Mouse (Mus musculus) lung, adult 2 months (tissue): ENCODE data around the gene Zswim1. TPM values are rescaled to one million over a fixed set of nuclear protein-coding genes. Genes with fewer than 3 reads are reported as not detected.

ENCODE experiments used
- DNase-seq: peaks from one replicate; pipeline ENCODE4 v3.0.0; 2022
- H3K4me1 ChIP-seq: fragments of 200-500 bp; 2 replicates; pipeline ENCODE4 v1.6.1; 2011; ENCODE audit warnings: low read length; ENCODE audit not compliant: control insufficient read depth, insufficient read depth
- H3K4me3 ChIP-seq: fragments of 200-500 bp; replicated peaks from 2 replicates; pipeline ENCODE3; 2011; ENCODE audit warnings: low read depth, mild to moderate bottlenecking, control low read depth, low read length; ENCODE audit errors: extremely low read depth
- CTCF ChIP-seq: fragments of 200-500 bp; IDR thresholded peaks from 2 replicates; pipeline ENCODE4 v1.5.1; 2011; ENCODE audit warnings: mild to moderate bottlenecking, low read length, control low read depth; ENCODE audit not compliant: insufficient read depth
- POLR2A ChIP-seq: fragments of 200-500 bp; IDR thresholded peaks from 2 replicates; pipeline ENCODE4 v1.6.1; 2011; ENCODE audit warnings: low read depth, mild to moderate bottlenecking, control low read depth, low read length, borderline replicate concordance; ENCODE audit errors: extremely low read depth
- WGBS: fragments of 180-500 bp; shearing (Covaris S2); methylation state at CpG from one replicate; pipeline ENCODE4 v1.1.7; 2018; 5-methylcytosine and 5-hydroxymethylcytosine counted together
- polyA plus RNA-seq: library from polyadenylated mRNA; depleted of rRNA; stranded (reverse); fragments of >200 nt; gene quantifications from 2 replicates; pipeline ENCODE4 v1.2.3, GENCODE M21; 2012

Gene Zswim1
- polyA plus RNA-seq, 1 experiment: 9.8 TPM

DNA sequence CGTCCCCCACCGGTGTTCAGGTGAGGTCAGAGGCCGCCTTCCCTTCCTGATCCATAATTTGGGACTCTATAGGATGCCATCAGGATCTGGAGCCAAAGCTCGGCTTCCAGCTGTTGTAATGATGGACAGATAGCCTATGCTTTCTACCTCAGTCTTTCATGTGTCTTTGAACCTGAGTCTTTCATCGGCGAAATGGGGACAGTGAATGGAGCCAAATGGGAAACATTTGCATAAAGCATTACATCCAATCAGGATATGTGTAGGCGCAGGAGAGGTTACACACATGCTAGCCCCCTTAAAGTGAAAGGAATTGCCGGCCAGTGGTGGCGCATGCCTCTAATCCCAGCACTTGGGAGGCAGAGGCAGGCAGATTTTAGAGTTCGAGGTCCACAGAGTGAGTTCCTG, 697 bp downstream of the Zswim1 start:
- peak overlapping the region; percentile 93 for H3K4me3 ChIP-seq
- TF ChIP-seq POLR2A: no peak
- WGBS: under 1% methylated on average over 10 of the region's 10 CpGs
- no peak for DNase-seq
- no peaks in the 10 kb centered on the region; the same call in 1 of the 2 replicates for H3K4me1 ChIP-seq

DNA sequence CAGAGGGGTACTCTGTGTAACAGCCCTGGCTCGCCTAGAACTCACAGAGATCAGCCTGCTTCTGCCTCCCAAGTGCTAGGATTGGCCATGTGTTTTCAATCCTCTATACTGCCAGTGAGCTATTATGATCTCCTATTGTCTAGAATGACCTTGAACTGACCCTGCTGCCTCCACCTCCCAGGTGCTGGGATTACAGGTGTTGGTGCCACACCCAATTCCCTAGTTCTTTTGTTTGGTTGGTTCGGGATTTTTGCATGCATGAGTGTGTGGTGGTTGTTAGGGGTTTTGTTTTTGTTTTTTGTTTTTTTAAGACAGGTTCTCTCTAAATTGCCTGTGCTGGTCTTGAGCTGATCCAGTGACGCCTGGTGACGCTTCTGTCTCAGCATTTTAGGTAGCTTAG, 1.5 kb downstream of the Zswim1 start:
- H3K4me1 ChIP-seq: no peaks in the 10 kb centered on the region; the same call in 1 of the 2 replicates
- no peak for DNase-seq
- no peak overlapping the region for H3K4me3 ChIP-seq
- TF ChIP-seq POLR2A (no peak), CTCF (no peak)
- 87% methylated on average over 4 of the region's 4 CpGs for WGBS

DNA sequence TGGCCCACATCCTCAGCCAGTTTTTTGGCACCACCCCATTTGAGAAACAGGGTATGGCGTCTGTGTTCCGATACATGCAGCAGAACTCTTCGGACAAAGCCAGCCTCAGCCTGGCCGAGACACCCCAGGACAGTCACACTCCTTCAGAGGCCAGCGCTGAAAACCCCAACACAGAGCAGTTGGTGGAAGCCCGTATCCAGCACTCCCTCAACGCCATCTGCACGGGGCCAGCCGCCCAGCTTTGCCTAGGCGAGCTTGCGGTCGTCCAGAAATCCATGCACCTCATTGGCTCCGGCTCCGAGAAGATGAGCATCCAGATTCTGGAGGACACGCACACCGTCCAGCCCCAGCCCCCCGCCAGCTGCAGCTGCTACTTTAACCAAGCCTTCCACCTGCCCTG, 3.0 kb downstream of the Zswim1 start:
- Histone ChIP-seq H3K4me3 (no peak overlapping the region), H3K4me1 (no peaks in the 10 kb centered on the region; the same call in 1 of the 2 replicates)
- DNase-seq: no peak
- WGBS: 94% methylated on average over 17 of the region's 17 CpGs
- no peak for TF ChIP-seq CTCF
- TF ChIP-seq POLR2A: no peak

DNA sequence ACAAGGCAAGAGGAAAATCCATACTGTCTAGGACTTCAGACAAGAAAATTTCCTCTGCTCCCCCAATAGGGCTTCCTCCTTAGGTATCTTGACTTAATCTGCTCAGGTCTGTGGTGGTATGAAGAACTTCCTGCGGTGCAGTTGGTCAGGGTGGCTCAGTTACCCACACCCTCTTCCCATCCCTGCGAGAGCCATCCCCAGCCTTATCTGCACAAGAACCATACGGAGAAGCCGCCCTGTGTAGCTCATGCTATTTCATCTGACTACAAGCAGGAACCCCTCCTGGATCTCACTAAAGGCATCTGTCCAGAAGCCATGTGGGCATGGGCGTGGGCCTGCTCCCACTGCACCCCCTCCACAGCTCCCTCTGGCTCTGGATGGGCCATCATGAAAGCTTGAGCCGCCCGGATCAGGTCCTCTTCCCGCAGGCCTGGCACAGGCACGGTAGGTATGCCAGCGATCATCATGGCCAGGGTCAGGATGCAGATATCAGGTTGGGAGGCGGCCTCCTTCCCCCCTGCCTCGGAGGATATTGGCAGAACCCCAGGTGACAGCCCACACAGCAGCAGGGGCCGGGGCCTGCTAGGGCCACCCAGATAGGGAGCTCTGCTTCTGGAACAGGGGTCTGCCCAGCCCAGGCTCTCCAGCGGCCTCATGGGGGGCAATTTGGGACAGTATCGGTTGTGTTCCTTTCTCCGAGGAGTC, 4.8 kb downstream of the Zswim1 start:
- DNase-seq: no peak
- no peak overlapping the region for H3K4me3 ChIP-seq
- 84% methylated on average over 16 of the region's 16 CpGs for WGBS
- TF ChIP-seq CTCF (no peak), POLR2A (no peak)
- no peaks in the 10 kb centered on the region for H3K4me1 ChIP-seq

DNA sequence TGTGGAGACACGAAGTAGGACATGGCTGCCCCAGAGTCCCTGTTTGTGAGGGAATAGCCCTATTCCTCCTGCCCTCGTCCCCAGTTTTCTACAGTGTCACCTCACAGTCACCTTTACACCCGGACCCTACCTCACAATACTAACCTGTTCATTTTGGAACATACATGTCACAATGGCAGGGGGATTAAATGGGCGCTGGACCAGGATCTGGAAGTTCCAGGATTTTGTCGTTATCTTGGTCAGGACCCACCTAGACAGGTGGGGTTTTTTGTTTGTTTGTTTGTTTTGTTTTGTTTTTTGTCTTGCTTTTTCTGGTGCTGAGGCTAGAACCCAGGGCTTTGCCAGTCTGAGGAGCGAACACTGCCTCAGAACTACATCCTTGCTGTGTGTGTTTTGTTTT, 6.0 kb downstream of the Zswim1 start, which contains the start of gene Spata25:
Gene Spata25 (minus strand): TSS at position 101 of the 400 bp plus-strand sequence.
- WGBS: 86% methylated on average over 6 of the region's 6 CpGs
- no peak for DNase-seq
- Histone ChIP-seq H3K4me1 (peaks cover 2% of the 10 kb centered on the region; the same call in 1 of the 2 replicates), H3K4me3 (no peak within 1 kb of the TSS)
- TF ChIP-seq POLR2A (no peak), CTCF (no peak)

DNA sequence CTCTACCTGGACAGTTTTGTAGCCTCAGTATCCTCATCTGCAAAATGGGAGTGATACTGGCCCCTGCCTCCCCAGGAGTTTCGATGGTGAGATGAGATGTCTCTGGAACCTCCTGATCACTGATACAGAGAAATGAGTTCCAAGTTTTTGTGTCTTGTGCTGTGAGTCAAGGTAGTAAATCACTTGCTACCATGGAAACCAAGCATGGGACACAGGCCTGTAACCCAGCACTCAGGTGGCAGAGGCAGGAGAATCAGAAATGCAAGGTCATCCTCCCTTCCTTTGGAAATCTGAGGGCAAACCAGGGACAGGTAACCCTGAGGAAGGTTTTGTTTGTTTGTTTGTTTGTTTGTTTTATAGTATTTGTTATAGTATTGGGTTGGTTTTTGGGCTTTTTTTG, 6.6 kb downstream of the Zswim1 start:
- WGBS: 90% methylated on average over 1 of the region's 1 CpGs
- TF ChIP-seq CTCF: no peak
- no peak for TF ChIP-seq POLR2A
- no peak overlapping the region for H3K4me3 ChIP-seq
- peaks cover 2% of the 10 kb centered on the region; the same call in 1 of the 2 replicates for H3K4me1 ChIP-seq
- DNase-seq: no peak

DNA sequence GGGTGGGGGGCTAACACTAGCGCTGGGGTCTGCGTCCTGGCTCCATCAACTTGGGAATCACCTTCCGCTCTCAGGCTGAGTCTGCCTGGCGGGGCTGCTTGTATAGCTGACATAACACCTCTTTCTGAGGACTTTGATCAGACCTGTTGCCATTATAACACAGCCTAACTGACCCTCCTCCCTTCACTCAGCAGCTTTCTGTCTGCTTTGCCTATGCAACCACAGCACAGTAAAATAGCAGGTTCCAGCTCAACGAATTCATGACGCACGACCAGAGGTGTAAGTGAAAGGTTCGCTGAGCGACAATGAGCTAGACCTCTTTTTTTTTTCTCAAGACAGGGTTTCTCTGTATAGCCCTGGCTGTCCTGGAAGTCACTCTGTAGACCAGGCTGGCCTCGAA, 8.5 kb downstream of the Zswim1 start:
- Histone ChIP-seq H3K4me1 (peaks cover 9% of the 10 kb centered on the region), H3K4me3 (no peak overlapping the region)
- TF ChIP-seq CTCF (no peak), POLR2A (no peak)
- 86% methylated on average over 10 of the region's 10 CpGs for WGBS
- DNase-seq: no peak

DNA sequence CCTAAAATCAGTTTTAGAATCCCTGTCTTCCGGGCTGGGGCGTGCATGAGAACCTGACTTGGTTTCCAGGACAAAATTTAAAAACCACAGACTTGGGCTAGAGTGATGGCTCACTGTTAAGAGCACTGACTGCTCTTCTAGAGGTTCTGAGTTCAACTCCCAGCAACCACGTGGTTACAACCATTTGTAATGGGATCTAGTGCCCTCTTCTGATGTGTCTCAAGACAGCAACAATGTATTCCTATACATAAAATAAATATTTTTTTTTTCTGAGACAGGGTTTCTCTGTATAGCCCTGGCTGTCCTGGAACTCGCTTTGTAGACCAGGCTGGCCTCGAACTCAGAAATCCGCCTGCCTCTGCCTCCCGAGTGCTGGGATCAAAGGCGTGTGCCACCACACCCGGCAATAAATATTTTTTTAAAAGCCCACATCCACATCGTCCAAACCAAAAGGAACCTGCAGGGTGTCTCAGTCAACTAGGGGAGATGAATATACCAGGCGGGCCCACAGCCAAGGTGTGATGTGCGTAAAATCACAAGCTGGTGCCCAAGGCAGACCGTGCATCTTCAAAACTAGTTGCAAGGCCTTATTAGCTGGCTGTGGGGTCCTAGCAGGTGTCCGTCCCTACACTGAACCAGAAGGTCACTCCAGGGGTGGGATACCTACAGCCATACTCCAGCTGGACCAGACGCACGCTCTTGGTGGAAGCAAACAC, 9.7 kb downstream of the Zswim1 start:
- Histone ChIP-seq H3K4me1 (peaks cover 9% of the 10 kb centered on the region), H3K4me3 (peak overlapping the region; percentile 75)
- DNase-seq: no peak
- 56% methylated on average over 16 of the region's 16 CpGs for WGBS
- TF ChIP-seq POLR2A (no peak; the same call in 1 of the 2 replicates), CTCF (no peak)

DNA sequence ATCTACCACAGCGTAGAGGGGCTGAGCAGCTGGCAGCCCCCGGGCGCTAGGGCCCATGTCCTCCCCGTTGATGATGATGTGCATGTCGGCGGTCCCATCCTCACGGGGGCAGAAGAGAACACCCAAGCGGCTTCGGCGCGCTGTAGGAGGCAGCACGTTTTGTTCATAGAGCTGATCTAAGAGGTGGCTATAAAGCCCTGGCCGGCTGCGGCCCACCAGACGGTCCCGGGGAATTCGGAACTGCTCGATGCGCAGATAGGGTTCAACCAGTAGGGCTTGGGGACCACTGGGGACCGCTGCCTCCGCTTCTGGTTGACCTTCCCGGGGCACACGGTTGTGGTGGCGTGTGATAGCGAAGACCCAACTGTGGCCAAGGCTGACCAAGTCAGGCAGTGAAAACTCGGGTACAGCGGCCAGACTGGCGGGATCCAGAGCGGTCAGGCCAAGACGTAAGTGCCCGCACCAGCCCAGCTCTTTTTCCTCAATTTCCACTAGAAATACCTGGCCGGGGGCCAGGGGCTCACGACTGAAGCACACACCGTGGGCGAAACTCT, 10.3 kb downstream of the Zswim1 start, which contains the start of gene Ctsa:
Gene Ctsa (plus strand): TSS at position 126 of the 554 bp plus-strand sequence.
- WGBS: 1% methylated on average over 35 of the region's 35 CpGs
- peak; percentile 75 for DNase-seq
- Histone ChIP-seq H3K4me3 (peak within 1 kb of the TSS; percentile 75), H3K4me1 (peaks cover 9% of the 10 kb centered on the region)
- TF ChIP-seq CTCF: peak; percentile 53
- TF ChIP-seq POLR2A: 0 out of 2 replicates have a peak, but pooled peaks have one; percentile 5

DNA sequence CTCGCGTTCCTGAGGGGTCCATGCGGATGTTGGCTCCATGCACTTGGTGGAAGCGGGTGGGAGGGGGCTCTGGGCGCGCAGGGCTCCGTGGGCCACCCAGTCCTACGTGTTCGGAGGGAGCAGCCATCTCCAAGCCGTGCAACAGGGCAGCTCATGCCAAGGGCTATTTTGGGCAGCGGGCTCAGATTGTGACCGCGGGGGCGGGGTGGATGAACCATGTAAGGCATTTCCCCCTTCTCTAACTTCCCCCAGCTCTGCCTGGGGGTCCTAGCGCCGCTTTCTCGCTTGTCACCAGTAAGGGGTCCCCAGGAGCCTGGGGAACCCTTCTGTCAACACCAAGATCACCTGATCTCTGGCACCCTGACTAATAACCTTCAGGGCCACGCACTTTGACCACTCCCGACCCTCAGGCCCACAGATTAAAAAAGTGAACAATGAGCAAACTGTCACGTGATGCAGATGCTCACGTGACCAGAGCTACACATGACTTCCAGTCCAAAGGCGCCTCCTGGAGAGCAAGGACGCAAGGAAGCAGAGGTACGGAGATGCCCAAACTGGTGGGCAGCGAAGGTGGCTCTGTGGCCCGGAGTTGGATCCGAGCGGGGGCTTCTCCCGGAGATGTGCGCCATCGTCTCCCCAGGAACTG, 11.0 kb downstream of the Zswim1 start, which contains the start of gene Neurl2:
Gene Neurl2 (minus strand): TSS at position 143 of the 646 bp plus-strand sequence.
- under 1% methylated on average over 31 of the region's 31 CpGs for WGBS
- TF ChIP-seq POLR2A (peak; percentile 83; the same call in 1 of the 2 replicates), CTCF (no peak)
- peaks cover 9% of the 10 kb centered on the region for H3K4me1 ChIP-seq

More for the DNA sequence above, 11.0 kb downstream of the Zswim1 start, which contains the start of gene Neurl2:
- peak within 1 kb of the TSS; percentile 75 for H3K4me3 ChIP-seq
- DNase-seq: peak; percentile 91
